Mouse (Mus musculus): ENCODE data around the gene Cacna1i.

GRCm38 (mm10) chr15:80327743-80328540 is 40.9 kb downstream of the Cacna1i start:
- TF ChIP-seq CTCF (IDR thresholded peaks at IDR 0.05; ENCODE audit: extremely low read depth, insufficient read depth, low read length): no peak
- no peak for TF ChIP-seq POLR2A (IDR thresholded peaks at IDR 0.05; ENCODE audit: extremely low read depth, insufficient read depth, low read length)
